Mouse (Mus musculus) ES-E14 (cell line): ENCODE data around the gene Mast4. TPM values are rescaled to one million over a fixed set of nuclear protein-coding genes. Genes with fewer than 3 reads are reported as not detected.
A peak's percentile ranks its signal among the peaks of the same experiment; 100 is the strongest.

Experiments
- DNase-seq: peaks from one replicate; pipeline ENCODE4 v3.0.0-alpha.2; 2013; ENCODE audit warnings: low read depth, low spot score
- H3K27ac ChIP-seq: 2 replicates; pipeline ENCODE4 v1.5.1; 2012; ENCODE audit warnings: low read depth, mild to moderate bottlenecking, low read length, moderate library complexity, mixed read lengths; ENCODE audit not compliant: poor library complexity, insufficient read depth, severe bottlenecking
- H3K36me3 ChIP-seq: 2 replicates; pipeline ENCODE4 v1.6.1; 2012; ENCODE audit warnings: mild to moderate bottlenecking, low read length, moderate library complexity, mixed read lengths; ENCODE audit not compliant: control insufficient read depth, poor library complexity, insufficient read depth, severe bottlenecking
- H3K4me1 ChIP-seq, 2 experiments: fragments of 150-350 bp in 1 of 2; sonication (generic) in 1 of 2; 2 replicates each; pipeline ENCODE4 v1.6.1; 2012; ENCODE audit warnings: low read length in 2 of 2, mild to moderate bottlenecking in 1 of 2, mixed read lengths in 1 of 2; ENCODE audit not compliant: control insufficient read depth in 2 of 2, insufficient read depth in 2 of 2, poor library complexity in 1 of 2
- H3K4me3 ChIP-seq, 2 experiments: fragments of 150-350 bp in 1 of 2; sonication (generic) in 1 of 2; 2 replicates each; pipeline ENCODE4 v1.5.1; 2012; ENCODE audit warnings: low read length in 2 of 2, low read depth in 1 of 2, mild to moderate bottlenecking in 1 of 2, mixed read lengths in 1 of 2; ENCODE audit not compliant: insufficient read depth in 1 of 2, poor library complexity in 1 of 2, severe bottlenecking in 1 of 2
- H3K9ac ChIP-seq: 2 replicates; pipeline ENCODE4 v1.6.1; 2012; ENCODE audit warnings: low read depth, mild to moderate bottlenecking, low read length, mixed read lengths; ENCODE audit not compliant: poor library complexity, insufficient read depth, severe bottlenecking
- H3K9me3 ChIP-seq: fragments of 150-350 bp; sonication (generic); 2 replicates; pipeline ENCODE4 v1.6.1; 2012; ENCODE audit warnings: low read depth, mild to moderate bottlenecking, low read length; ENCODE audit not compliant: control insufficient read depth, insufficient read depth
- CHD2 ChIP-seq: IDR thresholded peaks from 2 replicates; pipeline ENCODE4 v1.6.1; 2014; ENCODE audit warnings: mild to moderate bottlenecking, low read depth, low read length, inconsistent platforms
- HCFC1 ChIP-seq: IDR thresholded peaks from 2 replicates; pipeline ENCODE4 v1.6.1; 2012; ENCODE audit warnings: low read length, inconsistent platforms, borderline replicate concordance; ENCODE audit not compliant: insufficient read depth
- MAFK ChIP-seq: IDR thresholded peaks from 2 replicates; pipeline ENCODE4 v1.6.1; 2014; ENCODE audit warnings: mild to moderate bottlenecking, low read depth, low read length, inconsistent platforms; ENCODE audit not compliant: insufficient read depth
- ZC3H11A ChIP-seq: IDR thresholded peaks from 2 replicates; pipeline ENCODE4 v1.6.1; 2012; ENCODE audit warnings: low read depth, mild to moderate bottlenecking, inconsistent platforms, low read length, borderline replicate concordance
- ZNF384 ChIP-seq: IDR thresholded peaks from 2 replicates; pipeline ENCODE4 v1.6.1; 2012; ENCODE audit warnings: low read depth, low read length, inconsistent platforms
- in situ Hi-C, 2 experiments: fragments of 600-800 bp; cut with MboI; formaldehyde crosslinking; loops; one replicate each; pipeline ENCODE4 v1.15.1; 2025; ENCODE audit warnings: low sequenced_read_pairs in 2 of 2, inconsistent platforms in 1 of 2; ENCODE audit not compliant: unreplicated experiment in 2 of 2
- total RNA-seq: library from RNA; depleted of rRNA; stranded (reverse); fragments of 300-350 nt; gene quantifications from 2 replicates; pipeline ENCODE4 v1.2.3, GENCODE M21; 2012

The Mast4 gene
- total RNA-seq, 1 experiment = 8.3 TPM

- Histone ChIP-seq H3K36me3 (no peaks in the 10 kb centered on the region), H3K27ac (no peak overlapping the region), H3K4me3 (no peak overlapping the region), H3K9ac (no peak overlapping the region), H3K9me3 (no peaks in the 10 kb centered on the region; the same call in 1 of the 2 replicates), H3K4me1 (no peaks in the 10 kb centered on the region; a peak in 1 of 4 replicates)
- in situ Hi-C loops = no loop called here
- DNase-seq = no peak
- no peak for TF ChIP-seq ZNF384
- TF ChIP-seq CHD2 = no peak
- no peak for TF ChIP-seq MAFK
- TF ChIP-seq ZC3H11A = no peak
- no peak for TF ChIP-seq HCFC1
Measured at GRCm38 (mm10) chr13:103262707-103263106, 71.6 kb downstream of the Mast4 start.

- Histone ChIP-seq H3K9me3 (no peaks in the 10 kb centered on the region; the same call in 1 of the 2 replicates), H3K9ac (no peak overlapping the region), H3K36me3 (no peaks in the 10 kb centered on the region), H3K4me3 (no peak overlapping the region), H3K4me1 (no peaks in the 10 kb centered on the region; a peak in 1 of 4 replicates), H3K27ac (no peak overlapping the region)
- TF ChIP-seq MAFK = no peak
- TF ChIP-seq CHD2 = no peak
- in situ Hi-C loops = no loop called here
- DNase-seq = no peak
Measured at GRCm38 (mm10) chr13:103262061-103262460, 72.2 kb downstream of the Mast4 start.

DNA sequence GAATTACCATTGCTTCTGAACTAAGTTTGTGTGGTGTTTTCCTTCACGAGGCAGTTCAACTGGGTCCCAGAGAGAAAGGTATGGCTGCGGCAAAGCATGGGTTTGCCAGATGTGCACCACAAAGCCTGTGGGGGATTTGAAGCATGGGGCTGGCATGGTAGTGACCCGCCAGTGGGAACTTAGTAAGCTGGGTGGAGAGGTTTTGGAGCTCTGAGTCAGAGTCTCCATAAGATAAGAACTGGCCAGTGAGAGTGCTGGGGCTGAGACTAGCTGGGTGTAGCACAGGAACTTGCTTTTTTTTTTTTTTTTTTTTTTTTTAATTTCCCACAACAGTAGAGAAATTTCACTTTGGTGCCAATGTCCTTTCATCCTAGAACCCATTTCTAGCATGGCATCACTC is 73.9 kb downstream of the Mast4 start:
- H3K36me3 ChIP-seq = no peaks in the 10 kb centered on the region
- TF ChIP-seq ZNF384 (0 out of 2 replicates have a peak, but pooled peaks have one; percentile 8), HCFC1 (no peak), ZC3H11A (no peak)
- no peak overlapping the region for H3K27ac ChIP-seq
- no peaks in the 10 kb centered on the region; a peak in 1 of 4 replicates for H3K4me1 ChIP-seq
- no peak overlapping the region for H3K4me3 ChIP-seq
- H3K9ac ChIP-seq = no peak overlapping the region
- H3K9me3 ChIP-seq = no peaks in the 10 kb centered on the region; the same call in 1 of the 2 replicates
- no peak for DNase-seq
- in situ Hi-C loops = no loop called here

GRCm38 (mm10) chr13:103258106-103258505 is 76.2 kb downstream of the Mast4 start:
- Histone ChIP-seq H3K4me3 (no peak overlapping the region), H3K9me3 (no peaks in the 10 kb centered on the region), H3K4me1 (no peaks in the 10 kb centered on the region; a peak in 1 of 4 replicates), H3K9ac (no peak overlapping the region), H3K27ac (no peak overlapping the region), H3K36me3 (no peaks in the 10 kb centered on the region)
- DNase-seq = no peak
- in situ Hi-C loops = no loop called here
- no peak for TF ChIP-seq CHD2
- TF ChIP-seq ZC3H11A = no peak
- no peak for TF ChIP-seq MAFK
- no peak for TF ChIP-seq HCFC1
- TF ChIP-seq ZNF384 = no peak

DNA sequence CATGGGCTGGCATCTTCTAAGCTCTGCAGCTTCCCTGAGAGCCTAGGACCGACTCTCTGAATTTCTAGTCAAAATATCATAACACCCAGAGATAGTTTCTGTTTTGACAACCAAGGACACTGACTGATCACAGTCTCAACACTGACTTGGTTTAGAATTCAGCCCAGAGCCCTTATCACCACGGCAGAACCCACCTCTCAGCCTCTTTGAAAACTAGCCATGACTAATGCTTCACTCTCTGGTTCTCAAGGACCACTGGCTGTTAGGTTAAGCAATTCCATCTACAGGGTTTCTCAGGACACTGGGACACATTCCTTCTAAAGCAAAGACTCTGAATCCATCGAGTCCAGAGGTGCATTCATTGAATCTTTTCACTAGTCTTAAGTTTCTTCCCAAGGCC is 79.4 kb downstream of the Mast4 start:
- Histone ChIP-seq H3K9me3 (no peaks in the 10 kb centered on the region), H3K9ac (no peak overlapping the region), H3K27ac (no peak overlapping the region), H3K4me1 (no peaks in the 10 kb centered on the region), H3K4me3 (no peak overlapping the region), H3K36me3 (no peaks in the 10 kb centered on the region)
- no peak for DNase-seq
- no peak for TF ChIP-seq CHD2
- TF ChIP-seq HCFC1 = no peak
- TF ChIP-seq ZNF384 = no peak
- TF ChIP-seq MAFK = no peak
- TF ChIP-seq ZC3H11A = no peak
- in situ Hi-C loops = no loop called here
